Mouse (Mus musculus): Measurements from ENCODE around the gene Nelfcd. TPM values are rescaled to one million over a fixed set of nuclear protein-coding genes. Genes with fewer than 3 reads are reported as not detected.

Nelfcd gene
- polyA plus RNA-seq, 1 experiment from 2014 or later: 7.5 TPM

- WGBS (ENCODE audit: missing documents): 0% methylated on average over 51 of the region's 53 CpGs
- H3K4me3 ChIP-seq (ENCODE audit: inconsistent target): peak within 1 kb of the TSS; percentile 63
- peak within 1 kb of the TSS; percentile 65 for H3K27ac ChIP-seq
- no peaks in the 10 kb centered on the region for H3K36me3 ChIP-seq (ENCODE audit: inconsistent target)
- peaks cover 47% of the 10 kb centered on the region for H3K79me2 ChIP-seq (ENCODE audit: inconsistent target)
Measured at GRCm38 (mm10) chr2:174472818-174473549, 57.4 kb downstream of the Nelfcd start, which contains the start of gene Prelid3b. Gene Prelid3b (minus strand): TSS chr2:174473081.

GRCm38 (mm10) chr2:174473550-174473927, 57.9 kb downstream of the Nelfcd start:
- peaks cover 41% of the 10 kb centered on the region for H3K79me2 ChIP-seq (ENCODE audit: inconsistent target)
- peak overlapping the region; percentile 35 for H3K27ac ChIP-seq
- 81% methylated on average over 5 of the region's 5 CpGs for WGBS (ENCODE audit: missing documents)
- peak overlapping the region; percentile 24; the same call in 1 of the 2 replicates for H3K4me3 ChIP-seq (ENCODE audit: inconsistent target)
- no peaks in the 10 kb centered on the region for H3K36me3 ChIP-seq (ENCODE audit: inconsistent target)

Other genes starting within 250 kb of the Nelfcd start
- 589 to 618 TPM (median 597 TPM) in 3 replicates for gene Gnas, start 131.5 kb upstream of the Nelfcd start, polyA plus RNA-seq (2018)
- gene Gm20721, start 69.1 kb upstream of the Nelfcd start, polyA plus RNA-seq (2018): 0.79 to 12.4 TPM (median 1.1 TPM) in 3 replicates
- gene Ctsz, start 23.2 kb downstream of the Nelfcd start, polyA plus RNA-seq (2018): 1,508 to 2,797 TPM (median 2,045 TPM) in 3 replicates
- gene Tubb1, start 34.9 kb downstream of the Nelfcd start, polyA plus RNA-seq (2018): 0.50 to 0.63 TPM in 2 of 3 replicates, not detected in the other
- 62.0 to 577 TPM (median 488 TPM) in 3 replicates for gene Atp5e, start 48.3 kb downstream of the Nelfcd start, polyA plus RNA-seq (2018)
- 44.0 to 102 TPM (median 81.1 TPM) in 3 replicates for gene Prelid3b, start 57.3 kb downstream of the Nelfcd start, polyA plus RNA-seq (2018)
- 0.03 TPM in 1 of 3 replicates, not detected in the others for gene Zfp831, start 227.7 kb downstream of the Nelfcd start, polyA plus RNA-seq (2018)

Measured in macrophage (primary cell).